Mouse (Mus musculus): ENCODE data around the gene Car14.
"Not testable (repeated sequence)": the region's sequence is repeated elsewhere in the genome, so short reads cannot be mapped to it uniquely, and the experiment has no call there.

Gene Car14

DNA sequence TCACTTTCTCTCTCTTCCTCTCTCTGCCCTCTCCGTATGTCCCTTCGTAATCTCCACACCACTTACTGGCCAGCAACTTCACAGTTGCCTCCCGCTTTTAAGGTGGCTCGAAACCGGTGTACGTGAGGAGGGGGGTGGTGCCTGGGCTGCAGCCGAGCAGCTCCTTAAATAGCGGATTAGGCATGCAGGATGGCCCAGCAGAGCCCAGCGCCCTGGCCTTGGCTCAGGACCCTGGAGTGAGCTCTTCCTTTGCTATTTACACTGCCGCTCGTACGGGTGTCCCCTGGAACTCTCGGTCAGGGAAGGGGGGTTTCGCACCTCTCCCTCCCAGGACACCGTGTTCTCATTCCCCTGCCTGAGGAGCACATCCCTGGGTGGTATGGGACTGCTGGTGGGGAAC, at the start of gene Car14:
Gene Car14 (minus strand): TSS at position 124 of the 400 bp plus-strand sequence.
- DNase-seq (ENCODE audit: low spot score), result peak; percentile 28

DNA sequence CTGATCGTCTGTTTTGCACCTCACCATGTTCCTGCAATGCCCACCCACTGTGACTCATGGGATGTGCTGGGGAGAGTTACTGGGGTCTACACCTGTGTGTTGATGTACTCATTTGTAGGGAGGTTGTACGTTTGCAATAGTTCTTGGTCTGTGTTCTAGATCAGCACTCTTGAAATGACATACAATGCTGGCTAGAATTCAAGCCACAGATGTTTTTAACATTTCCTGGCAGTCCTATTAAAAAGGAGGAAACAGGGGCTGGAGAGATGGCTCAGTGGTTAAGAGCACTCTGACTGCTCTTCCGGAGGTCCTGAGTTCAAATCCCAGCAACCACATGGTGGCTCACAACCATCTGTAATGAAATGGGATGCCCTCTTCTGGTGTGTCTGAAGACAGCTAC, 49.0 kb upstream of the Car14 start:
- no peak for DNase-seq (ENCODE audit: low spot score)

DNA sequence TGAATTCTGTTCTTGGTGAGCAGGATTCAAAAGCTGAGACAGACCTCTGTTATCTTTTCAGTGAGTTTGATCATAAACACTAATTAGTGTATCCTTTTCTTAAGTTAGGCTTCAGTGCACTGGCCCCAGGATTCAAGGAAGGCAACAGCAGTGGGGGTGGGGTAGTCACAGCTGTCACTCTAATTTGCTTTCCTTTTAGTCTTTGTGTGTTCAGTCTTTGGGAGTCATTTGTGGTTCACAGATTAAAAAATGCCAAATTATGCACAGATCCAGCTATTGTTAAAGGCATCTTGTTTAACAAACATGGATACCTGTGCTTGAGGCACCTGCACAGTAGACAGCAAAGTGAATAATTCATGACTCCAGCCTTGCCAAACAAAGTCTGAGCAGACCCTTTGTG, 48.5 kb upstream of the Car14 start:
- DNase-seq (ENCODE audit: low spot score), result no peak

DNA sequence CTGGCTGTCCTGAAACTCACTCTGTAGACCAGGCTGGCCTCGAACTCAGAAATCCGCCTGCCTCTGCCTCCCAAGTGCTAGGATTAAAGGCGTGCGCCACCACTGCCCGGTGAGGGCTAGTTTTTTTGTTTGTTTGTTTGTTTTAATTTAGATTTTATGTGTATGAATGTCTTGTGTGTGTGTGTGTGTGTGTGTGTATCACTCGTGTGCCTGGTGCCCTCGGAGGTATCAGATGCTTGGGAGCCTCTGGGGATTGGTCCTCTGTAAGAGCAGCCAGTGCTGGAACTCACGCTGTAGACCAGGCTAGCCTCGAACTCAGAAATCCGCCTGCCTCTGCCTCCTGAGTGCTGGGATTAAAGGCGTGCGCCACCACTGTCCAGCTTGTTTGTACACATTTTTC, 47.1 kb upstream of the Car14 start:
- DNase-seq (ENCODE audit: low spot score), result not testable (repeated sequence)

DNA sequence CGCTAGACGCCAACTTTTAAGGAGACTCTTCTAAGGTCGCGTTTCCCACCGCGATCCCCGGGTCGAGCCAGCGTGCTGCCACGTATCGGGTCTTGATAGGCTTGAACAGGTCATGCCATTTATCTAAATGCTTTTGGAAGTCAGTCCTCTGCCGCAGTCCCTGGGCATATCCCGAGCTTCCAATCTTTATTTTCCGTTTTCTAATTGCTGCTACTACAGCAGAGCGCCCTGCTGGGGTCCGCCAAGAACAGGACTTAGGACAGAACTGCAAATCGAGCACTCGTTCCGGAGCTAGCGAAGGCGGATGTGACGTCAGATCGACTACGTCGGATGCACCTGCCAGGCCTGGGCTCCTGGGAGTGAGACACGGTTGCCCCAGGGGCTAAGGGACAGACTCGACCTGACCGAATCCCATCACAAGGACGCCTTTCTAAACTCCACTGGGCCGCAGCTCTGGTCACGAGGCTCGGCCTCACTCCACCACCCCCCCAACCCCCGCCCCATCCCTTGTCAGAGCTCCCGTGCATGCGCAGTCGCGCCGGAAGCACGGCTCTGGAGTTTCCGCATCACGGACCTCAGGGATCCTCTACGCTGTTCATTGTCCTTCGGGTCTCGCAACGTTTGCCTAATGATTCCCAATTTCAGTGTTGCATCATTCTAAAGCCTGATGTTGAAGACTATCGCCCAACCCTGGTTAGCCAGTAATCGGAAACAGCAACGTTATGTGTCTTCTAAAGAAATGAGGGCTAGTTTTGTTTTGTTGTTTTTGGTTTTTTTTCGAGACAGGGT, 46.5 kb upstream of the Car14 start:
- peak; percentile 74 for DNase-seq (ENCODE audit: low spot score)

DNA sequence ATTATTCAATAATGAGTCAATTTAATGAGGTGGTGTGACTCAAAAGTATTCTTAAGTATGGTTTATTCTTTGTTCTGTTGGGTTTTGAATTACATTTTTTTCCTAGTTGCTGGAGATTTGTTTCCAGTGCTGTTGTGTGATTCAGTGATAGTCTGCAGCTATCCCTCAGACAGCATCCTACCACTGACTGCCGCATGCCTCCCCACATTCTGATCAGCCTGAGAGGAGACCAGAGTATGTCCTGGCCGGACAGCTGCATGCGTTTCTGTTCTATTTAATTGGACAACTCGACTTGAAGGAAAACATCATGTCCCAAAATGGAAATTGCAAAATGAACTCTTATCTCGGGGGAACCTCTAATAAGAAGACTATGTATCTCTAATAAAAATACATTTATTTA, 43.8 kb upstream of the Car14 start:
- DNase-seq (ENCODE audit: low spot score), result no peak

DNA sequence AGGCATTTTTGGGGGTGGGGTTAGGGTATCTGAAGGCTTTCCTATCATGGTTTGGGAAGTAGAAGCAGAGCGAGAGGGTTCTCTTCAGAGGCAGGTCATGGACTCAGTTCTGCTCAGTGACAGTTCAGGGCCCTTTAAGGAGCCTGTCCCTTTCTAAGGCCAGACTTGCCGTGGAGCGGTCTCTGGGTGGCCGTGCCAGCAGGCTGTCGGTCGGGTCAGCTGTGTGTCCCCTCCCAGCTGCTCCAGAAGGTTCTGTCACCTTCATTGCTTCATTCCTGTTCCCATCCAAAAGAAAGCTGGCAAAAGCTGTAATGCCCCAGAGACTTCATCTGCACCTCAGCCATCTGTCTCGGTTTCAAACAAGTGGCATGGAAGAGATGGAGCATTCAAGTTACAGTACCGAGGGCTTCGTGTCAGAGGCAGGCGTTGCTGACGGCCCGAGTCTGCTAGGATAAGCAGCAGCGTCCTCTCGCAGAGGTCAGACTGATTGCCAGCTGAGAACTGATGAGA, 41.3 kb upstream of the Car14 start:
- no peak for DNase-seq (ENCODE audit: low spot score)

DNA sequence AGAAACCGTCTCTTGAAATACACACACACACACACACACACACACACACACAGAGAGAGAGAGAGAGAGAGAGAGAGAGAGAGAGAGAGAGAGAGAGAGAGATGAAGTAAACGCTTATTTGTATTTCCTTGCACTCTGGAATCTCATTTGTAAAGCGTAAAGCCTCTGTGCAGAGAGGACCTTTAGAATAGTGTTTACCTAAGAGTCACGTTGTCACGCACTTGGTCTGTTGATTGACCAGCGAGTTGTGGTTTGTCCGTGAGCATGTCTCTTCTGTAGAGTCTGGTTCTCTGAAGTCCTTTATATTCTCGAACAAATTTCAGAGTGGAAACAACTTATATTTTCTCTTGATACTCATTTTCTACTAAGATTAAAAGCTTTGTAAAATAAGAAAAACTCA, 40.3 kb upstream of the Car14 start:
- DNase-seq (ENCODE audit: low spot score), result no peak

DNA sequence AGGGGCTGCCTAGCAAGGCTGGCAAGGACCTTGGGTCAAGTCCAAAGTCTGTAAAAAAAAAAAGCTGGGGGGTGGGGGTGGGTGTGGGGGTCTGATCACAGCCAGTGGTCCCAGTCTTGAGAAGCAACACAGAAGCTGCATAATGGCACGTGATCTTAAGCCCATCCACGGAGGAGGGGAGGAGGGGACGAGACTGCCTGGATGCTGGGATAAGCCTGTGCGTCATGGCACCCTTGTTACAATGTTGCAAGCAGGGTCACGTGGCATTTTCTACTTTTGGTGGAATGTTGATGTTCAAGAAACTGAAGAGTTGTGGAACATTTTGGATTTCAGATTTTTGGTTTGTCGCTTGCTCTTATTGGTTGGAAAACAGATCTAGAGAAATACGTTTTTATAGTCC, 38.7 kb upstream of the Car14 start:
- DNase-seq (ENCODE audit: low spot score), result no peak

DNA sequence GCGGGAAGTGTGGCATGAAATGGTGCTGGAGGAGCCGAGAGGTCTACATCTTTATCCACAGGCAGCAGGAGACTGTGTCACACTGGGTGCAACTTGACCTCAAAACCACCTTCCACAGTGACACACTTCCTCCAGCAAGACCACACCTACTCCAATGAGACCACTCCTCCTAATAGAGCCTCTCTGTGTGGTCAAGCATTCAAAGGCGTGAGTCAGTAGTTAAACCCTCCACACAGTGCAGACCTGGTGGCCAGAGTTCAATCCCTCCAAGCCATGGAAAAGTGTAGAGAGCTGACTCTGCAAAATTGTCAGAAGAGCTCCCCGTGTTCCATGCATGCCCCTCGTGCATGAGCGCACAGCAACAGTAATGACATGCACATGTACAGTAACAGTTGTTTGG, 38.3 kb upstream of the Car14 start:
- DNase-seq (ENCODE audit: low spot score), result no peak

DNA sequence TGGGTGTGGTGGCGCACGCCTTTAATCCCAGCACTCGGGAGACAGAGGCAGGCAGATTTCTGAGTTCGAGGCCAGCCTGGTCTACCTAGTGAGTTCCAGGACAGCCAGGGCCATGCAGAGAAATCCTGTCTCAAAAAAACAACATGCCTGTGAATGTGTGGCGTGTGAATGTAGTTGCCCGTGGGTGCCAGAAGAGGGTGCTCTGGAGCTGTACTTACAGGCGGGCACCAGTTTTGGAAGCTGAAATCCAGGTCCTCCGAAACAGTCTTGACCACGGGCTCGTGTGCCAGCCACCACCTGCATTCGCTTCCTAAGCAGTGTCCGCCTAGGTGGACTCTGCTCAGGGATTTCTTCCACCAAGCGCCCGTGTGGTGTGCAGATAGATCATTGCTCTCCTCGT, 34.3 kb upstream of the Car14 start:
- no peak for DNase-seq (ENCODE audit: low spot score)

DNA sequence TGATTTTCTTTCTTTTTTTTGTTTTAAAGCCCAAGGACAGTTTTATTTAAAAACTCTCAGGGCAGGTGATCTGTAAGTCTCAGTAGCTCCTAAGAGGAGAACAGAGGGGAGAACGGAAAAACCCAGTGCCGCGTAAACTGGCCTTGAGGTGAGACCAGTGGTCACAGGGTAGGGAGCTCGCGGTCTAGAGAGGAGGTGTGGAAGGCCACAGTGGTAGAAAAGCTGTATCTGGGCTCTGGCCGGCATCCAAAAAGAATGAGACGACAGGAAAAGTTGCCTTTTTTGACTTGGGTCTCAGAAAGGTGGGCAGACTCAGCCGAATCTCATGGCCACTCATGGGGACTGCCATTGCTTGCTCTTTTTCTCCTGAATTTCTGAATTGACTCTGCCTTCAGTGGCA, 33.7 kb upstream of the Car14 start:
- no peak for DNase-seq (ENCODE audit: low spot score)

DNA sequence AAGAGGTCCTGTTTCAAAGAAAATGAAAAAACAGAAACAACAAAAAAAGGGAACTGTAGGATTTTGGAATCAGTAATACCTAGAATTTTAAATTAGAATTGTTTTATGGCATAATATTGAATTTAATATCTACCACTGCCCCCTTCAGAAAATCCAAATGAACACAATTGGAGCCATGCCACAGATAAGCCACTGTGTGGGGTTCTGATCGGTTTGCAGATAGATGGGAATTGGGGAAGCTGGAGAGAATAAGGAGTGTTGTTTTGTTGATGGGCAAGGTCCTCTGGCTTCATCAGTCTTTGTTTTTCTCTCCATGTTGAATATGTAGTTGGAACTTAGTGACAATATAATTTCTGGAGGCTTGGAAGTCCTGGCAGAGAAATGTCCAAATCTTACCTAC, 30.0 kb upstream of the Car14 start:
- no peak for DNase-seq (ENCODE audit: low spot score)

DNA sequence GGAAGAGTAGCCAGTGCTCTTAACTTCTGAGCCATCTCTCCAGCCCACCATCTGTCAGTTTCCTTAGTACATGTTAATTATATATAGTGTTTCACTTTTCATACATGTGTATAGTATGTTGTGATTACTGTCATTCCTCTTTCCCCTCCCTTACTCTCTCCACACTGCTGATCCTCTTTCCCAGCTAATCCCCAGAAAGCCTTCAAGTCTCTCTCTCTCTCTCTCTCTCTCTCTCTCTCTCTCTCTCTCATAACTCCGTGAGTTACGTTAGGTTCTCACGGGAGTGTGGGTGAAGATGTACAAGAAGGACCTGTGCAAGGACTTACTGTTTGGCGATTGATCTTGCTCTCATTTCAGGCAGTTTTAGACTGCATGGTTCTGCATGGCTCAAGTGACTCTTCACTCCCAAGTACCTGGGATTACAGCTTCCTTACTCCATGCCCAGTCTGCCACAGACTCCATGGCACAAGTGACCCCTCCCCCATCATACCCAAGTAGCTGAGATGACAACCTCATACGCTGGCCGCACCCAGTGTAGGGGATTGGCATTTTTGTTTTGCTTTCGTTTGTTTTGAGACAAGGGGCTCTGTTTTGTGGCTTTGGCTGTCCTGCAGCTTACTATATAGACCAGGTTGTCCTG, 28.7 kb upstream of the Car14 start:
- no peak for DNase-seq (ENCODE audit: low spot score)

DNA sequence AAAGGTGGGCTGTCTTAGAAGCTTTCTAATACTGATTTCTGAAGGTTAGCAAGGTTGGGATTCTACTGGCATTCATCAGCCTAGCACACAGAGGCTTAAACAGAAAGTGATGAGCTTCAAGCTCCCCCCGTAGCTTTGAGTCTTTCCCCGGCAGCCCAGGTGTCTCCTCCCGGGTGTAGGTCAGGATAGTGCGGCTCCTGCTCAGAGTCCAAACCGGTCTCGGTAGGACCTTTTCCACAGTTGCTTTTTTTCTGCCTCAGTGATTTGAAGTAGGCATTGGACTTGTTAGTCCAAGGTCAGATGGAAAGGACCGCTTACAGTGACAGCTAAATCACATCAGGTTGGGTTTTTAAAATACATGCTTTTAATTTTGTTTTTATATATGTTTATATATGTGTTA, 28.1 kb upstream of the Car14 start:
- DNase-seq (ENCODE audit: low spot score), result no peak

DNA sequence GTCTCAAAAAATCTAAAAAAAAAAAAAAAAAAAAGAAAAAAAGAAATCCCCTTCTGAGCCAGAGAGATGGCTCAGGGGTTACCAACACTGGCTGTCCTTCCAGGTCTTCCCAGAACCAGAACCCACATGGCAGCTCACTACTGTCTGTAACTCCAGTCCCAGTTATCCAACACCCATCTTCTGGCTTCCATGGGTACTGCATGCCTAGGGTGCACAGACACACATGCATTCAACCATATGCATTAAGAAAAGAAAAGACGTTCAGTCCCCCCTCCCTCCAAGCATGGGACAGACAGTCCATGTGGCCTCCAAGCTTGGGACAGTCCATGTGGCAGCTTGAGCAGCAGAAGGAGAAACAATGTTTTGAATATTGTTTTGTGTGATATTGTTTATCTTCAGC, 27.7 kb upstream of the Car14 start:
- no peak for DNase-seq (ENCODE audit: low spot score)

DNA sequence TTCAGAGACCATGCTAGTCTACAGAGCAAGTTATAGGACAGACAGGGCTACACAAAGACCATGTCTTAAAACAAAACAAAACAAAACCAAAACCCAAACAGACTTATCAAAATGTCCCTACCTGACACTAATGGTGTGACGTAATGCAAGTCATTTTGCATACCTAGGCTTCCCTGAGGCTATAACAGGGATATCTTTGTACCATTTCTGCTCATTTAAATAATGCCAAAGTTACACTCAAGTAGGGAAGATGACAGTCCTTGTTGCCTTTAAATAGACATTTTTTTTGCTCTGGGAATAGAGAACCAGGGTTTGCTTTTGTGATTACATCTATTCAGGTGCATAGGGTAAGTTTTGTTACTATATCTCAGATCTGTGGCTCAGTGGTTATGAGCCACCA, 27.0 kb upstream of the Car14 start:
- no peak for DNase-seq (ENCODE audit: low spot score)

DNA sequence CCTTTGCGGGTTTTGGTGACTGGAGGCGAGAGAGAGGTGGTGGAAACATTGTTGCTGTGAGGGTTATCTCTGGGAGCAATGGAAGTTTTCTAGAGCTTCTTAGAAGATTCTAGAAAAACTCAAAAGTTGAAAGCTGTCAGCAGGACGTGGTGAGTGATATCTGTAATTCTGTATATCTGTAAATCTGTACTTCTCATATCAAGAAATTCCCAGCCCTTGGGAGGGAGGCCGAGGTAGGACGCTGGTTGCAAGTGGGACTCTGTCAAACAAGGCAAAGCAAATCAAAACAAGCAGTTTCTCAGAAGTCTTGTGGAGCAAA, 25.9 kb upstream of the Car14 start:
- DNase-seq (ENCODE audit: low spot score), result no peak

DNA sequence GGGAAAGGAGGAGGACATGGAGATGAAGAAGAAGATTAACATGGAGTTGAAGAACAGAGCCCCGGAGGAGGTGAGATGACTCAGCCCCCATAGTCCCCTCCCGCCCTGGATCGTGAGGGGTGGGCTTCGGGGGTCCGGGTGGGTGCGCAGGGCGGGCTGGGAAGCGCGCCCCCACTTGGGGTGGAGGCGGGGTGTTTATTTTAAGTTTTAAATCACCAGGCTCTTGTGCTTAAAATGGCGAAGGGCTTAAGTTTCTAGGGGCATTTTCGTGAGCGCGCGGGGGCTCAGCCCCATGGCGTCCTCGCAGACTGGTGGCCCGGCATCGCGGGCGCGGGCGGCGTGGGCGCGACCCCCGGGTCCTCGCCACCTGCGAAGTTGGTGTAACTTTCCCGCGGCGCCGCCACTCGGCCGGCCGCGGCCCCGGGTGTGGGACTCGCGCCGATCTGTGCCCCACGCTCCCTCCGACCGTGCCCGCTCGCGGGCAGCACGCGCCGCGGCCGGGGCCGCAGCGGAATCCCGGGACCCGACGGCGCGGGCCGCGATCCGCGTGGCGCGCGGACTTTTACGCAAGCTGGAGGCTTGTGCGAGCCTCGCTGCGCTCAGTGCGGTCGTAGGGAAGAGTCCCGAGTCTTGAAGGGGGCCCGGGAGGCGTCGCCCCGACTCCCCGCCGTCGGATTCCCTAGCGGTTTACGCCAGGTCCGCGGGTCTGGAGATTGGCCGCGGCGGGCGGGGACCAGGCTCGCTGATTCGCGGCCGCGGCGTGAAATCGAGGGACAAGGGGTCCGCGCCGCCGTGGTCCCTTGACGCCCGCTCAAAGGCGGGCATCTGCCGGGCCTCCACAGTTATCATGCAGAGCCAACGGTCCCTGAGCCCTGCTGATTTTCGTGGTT, 25.3 kb upstream of the Car14 start:
- DNase-seq (ENCODE audit: low spot score), result peak; percentile 9

DNA sequence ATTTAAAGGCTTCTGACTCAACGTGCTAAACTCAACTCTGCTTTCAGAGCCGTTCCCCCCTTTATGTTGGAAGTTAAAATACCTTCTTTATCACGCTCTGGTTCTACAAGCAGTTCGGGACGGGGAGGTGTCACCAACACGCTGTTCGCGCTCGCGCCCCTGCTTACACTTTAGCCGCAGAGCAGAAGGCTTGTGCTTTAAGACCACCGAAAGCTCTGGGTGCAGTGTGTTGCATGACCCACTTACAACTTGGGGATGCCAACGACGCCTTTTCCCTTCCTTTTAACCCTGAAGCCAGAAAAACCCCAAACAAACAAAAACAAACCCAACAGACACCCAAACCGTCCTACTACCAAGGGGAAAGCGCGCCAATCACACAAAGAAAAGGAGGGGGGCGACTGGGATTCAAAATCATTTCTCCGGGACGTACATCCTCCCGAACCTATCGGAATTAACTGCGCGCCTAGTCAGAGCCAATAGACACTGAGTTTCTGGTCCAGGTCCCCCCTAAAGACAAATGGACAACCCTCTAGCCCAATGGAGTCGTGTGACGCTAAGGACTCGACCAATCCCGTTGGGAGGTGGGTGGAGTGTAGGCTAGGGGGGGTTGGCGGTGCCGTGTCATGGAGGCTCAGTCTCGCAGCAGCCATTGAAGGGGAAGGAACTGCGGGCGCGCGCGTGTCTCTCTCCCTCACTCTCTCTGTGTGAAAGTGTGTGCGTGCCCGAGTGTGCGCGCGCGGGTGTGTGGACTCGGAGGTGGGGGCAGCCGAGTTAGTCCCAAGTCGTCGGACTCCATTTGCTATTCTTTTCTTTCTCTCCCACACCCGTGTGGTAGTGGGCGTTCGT, 24.4 kb upstream of the Car14 start, which contains the start of gene Anp32e:
Gene Anp32e (plus strand): TSS at position 589 of the 846 bp plus-strand sequence.
- DNase-seq (ENCODE audit: low spot score), result peak; percentile 96

DNA sequence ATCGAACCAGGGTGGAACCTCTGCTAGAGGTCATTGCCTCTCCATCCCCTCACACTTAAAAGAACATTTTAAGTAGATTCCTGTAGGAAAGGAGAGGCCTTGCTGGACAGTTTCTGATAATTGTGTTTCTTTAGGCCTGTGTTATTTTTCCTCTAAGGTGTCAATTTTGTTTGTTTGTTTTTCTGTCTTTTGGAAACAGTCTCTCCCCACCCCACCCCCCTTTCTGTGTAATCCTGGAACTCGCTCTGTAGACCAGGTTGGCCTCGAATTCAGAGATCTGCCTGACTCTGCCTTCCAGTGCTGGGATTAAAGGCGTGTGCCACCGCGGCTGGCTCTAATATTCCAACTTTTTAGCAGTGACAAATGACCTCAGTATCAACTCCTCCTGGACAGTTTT, 23.8 kb upstream of the Car14 start:
- DNase-seq (ENCODE audit: low spot score), result no peak

DNA sequence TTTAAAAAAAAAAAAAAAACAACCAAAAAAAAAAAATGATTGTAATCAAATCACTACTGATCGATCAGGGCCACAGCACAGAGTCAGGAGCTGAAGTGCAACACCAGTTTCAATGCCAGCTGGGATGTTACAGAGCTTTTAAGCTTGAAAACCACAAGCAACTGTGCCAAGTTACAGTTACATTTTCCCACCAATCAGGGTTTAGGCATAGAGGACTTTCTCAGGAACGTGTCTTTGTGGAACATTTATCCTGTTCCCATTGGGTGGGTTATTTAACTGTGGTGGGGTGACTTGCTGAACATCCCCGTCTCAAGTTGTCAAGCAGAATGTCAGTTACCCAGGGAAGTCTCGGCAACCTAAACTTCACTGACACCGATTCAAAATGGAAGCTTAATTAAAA, 20.6 kb upstream of the Car14 start:
- no peak for DNase-seq (ENCODE audit: low spot score)
